ENCODE assay signal across 15 mouse cellular contexts in the genomic region with DNA sequence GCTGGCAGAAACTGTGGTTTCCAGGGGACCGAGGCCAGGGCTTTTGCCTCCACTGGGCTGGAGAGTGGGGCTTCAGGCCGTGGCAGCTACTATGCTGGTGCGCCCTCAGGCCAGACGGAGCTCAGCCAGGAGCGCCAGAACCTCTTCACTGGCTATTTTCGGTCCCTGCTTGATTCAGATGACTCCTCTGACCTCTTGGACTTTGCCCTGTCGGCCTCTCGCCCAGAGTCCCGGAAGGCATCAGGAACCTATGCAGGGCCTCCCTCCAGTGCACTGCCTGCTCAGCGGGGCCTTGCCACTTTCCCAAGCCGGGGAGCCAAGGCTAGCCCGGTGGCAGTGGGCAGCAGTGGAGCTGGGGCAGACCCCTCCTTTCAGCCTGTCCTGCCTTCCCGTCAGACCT. TPM values are rescaled to one million over a fixed set of nuclear protein-coding genes. Genes with fewer than 3 reads are reported as not detected.
DNase-seq lines count a peak whose midpoint lies in the region; ATAC-seq and TF ChIP-seq lines count a peak whose summit lies in the region.
"Had no signal": no experiment of that assay in that cellular context is flagged by ENCODE, and none has a peak within 500 bp of the region (broad histone marks: within the 10 kb centered on the region; RNA-seq: fewer than 3 reads in every experiment).

No protein-coding gene starts in this region.

- TF ChIP-seq CTCF in gastrocnemius, adult 2 months (IDR thresholded peaks at IDR 0.05) = no peak

- H3K27ac ChIP-seq in gastrocnemius, adult 2 months = peak overlapping the region; percentile 94
- no peak overlapping the region for H3K27ac ChIP-seq in heart, embryonic 16.5 days (ENCODE audit: low read length)
- 0 out of 2 replicates have a peak overlapping the region, but pooled peaks have one; percentile 56 for H3K27ac ChIP-seq in kidney, embryonic 16.5 days (ENCODE audit: low read length)
- H3K27ac ChIP-seq: embryonic facial prominence, embryonic 12.5 days; limb, embryonic 15.5 days had no signal

- WGBS in heart, embryonic 16.5 days = 59% methylated on average over 13 of the region's 13 CpGs
- 81% methylated on average over 13 of the region's 13 CpGs for WGBS in kidney, embryonic 16.5 days

- peak overlapping the region; percentile 43; the same call in 1 of the 2 replicates for H3K9ac ChIP-seq in heart, embryonic 16.5 days (ENCODE audit: low read length)
- no peak overlapping the region for H3K9ac ChIP-seq in kidney, embryonic 16.5 days (replicated peaks; ENCODE audit: low read length)
- H3K9ac ChIP-seq: embryonic facial prominence, embryonic 12.5 days; limb, embryonic 15.5 days had no signal

- peaks cover 39% of the 10 kb centered on the region for H3K79me2 ChIP-seq in myocyte (ENCODE audit: control insufficient read depth, insufficient read depth)

- H3K4me1 ChIP-seq in heart, embryonic 16.5 days (ENCODE audit: control insufficient read depth, insufficient read depth, low read length) = peaks cover 16% of the 10 kb centered on the region
- peaks cover 10% of the 10 kb centered on the region for H3K4me1 ChIP-seq in kidney, embryonic 16.5 days (ENCODE audit: insufficient read depth, low read length)

- intact Hi-C loops in gastrocnemius, adult 2 months (cut with DNase I) = no loop called here
- intact Hi-C loops in left cerebral cortex, postnatal 25 days (cut with DNase I) = no loop called here

- H3K4me3 ChIP-seq in gastrocnemius, adult 2 months = peak overlapping the region; percentile 11; the same call in 1 of the 2 replicates
- H3K4me3 ChIP-seq in heart, embryonic 16.5 days (ENCODE audit: low read length) = no peak overlapping the region
- H3K4me3 ChIP-seq in kidney, embryonic 16.5 days (ENCODE audit: low read length) = no peak overlapping the region
- no peak overlapping the region for H3K4me3 ChIP-seq in myocyte
- H3K4me3 ChIP-seq: embryonic facial prominence, embryonic 12.5 days; limb, embryonic 15.5 days had no signal

- no peaks in the 10 kb centered on the region for H3K9me3 ChIP-seq in heart, embryonic 16.5 days (replicated peaks; ENCODE audit: control insufficient read depth, low read length)
- H3K9me3 ChIP-seq in kidney, embryonic 16.5 days (ENCODE audit: low read length) = no peaks in the 10 kb centered on the region
- H3K9me3 ChIP-seq: embryonic facial prominence, embryonic 12.5 days; G1E; limb, embryonic 15.5 days had no signal

- peak; percentile 4 for TF ChIP-seq POLR2A in myocyte (IDR thresholded peaks at IDR 0.05; ENCODE audit: insufficient read length, low read depth)

- H3ac ChIP-seq in myocyte (ENCODE audit: control insufficient read depth, insufficient read length) = no peak overlapping the region

- peaks cover 59% of the 10 kb centered on the region for H3K36me3 ChIP-seq in heart, embryonic 16.5 days (ENCODE audit: control insufficient read depth, insufficient read depth)
- H3K36me3 ChIP-seq in kidney, embryonic 16.5 days (ENCODE audit: insufficient read depth, low read length) = peaks cover 62% of the 10 kb centered on the region
- peaks cover 24% of the 10 kb centered on the region for H3K36me3 ChIP-seq in myocyte (ENCODE audit: control insufficient read depth, insufficient read depth)

- H3K27me3 ChIP-seq in heart, embryonic 16.5 days (ENCODE audit: control insufficient read depth, insufficient read depth, low read length) = no peaks in the 10 kb centered on the region
- no peaks in the 10 kb centered on the region for H3K27me3 ChIP-seq in kidney, embryonic 16.5 days (ENCODE audit: insufficient read depth, low read length)
- H3K27me3 ChIP-seq in myocyte (ENCODE audit: control insufficient read depth, insufficient read depth, insufficient read length) = no peaks in the 10 kb centered on the region
- H3K27me3 ChIP-seq: embryonic facial prominence, embryonic 12.5 days; limb, embryonic 15.5 days had no signal

- no peak overlapping the region for H3K4me2 ChIP-seq in heart, embryonic 16.5 days (ENCODE audit: low read depth, low read length)
- no peak overlapping the region for H3K4me2 ChIP-seq in kidney, embryonic 16.5 days (replicated peaks; ENCODE audit: low read depth, low read length)
- no peak overlapping the region for H3K4me2 ChIP-seq in myocyte (ENCODE audit: low read depth)
- H3K4me2 ChIP-seq: embryonic facial prominence, embryonic 12.5 days; limb, embryonic 15.5 days had no signal

- no peak for ATAC-seq in heart, embryonic 16.5 days (replicated peaks; ENCODE audit: extremely low read depth, insufficient read depth, low FRiP score)
- no peak; the same call in 1 of the 2 replicates for ATAC-seq in kidney, embryonic 16.5 days (ENCODE audit: low FRiP score, low TSS enrichment)
- ATAC-seq: forebrain, embryonic 14.5 days; inflammation-experienced regulatory T-cells, adult 6 months had no signal

- DNase-seq in gastrocnemius, adult 2 months = peak; percentile 85
- no peak for DNase-seq in gastrocnemius, postnatal 10 days
- DNase-seq in lung, postnatal 36 days = no peak
- no peak for DNase-seq in left cerebral cortex, postnatal 25 days (ENCODE audit: low spot score in 2 of 2)
- no peak for DNase-seq in lung, postnatal 14 days
- DNase-seq: cerebellum, adult 9-10 months; thymus, adult 2 months had no signal

TF ChIP-seq in myocyte, 11 proteins besides CTCF, POLR2A, EP300 and RAD21:
- TF ChIP-seq POLR2AphosphoS2 (IDR thresholded peaks at IDR 0.05; ENCODE audit: insufficient read length, low read depth) = peak; percentile 8
- no peak for TF ChIP-seq USF1 (IDR thresholded peaks at IDR 0.05; ENCODE audit: low read depth)
- TF ChIP-seq MAX (IDR thresholded peaks at IDR 0.05; ENCODE audit: low read depth) = no peak
- TF ChIP-seq E2F4 (IDR thresholded peaks at IDR 0.05; ENCODE audit: insufficient read depth) = no peak
- TF ChIP-seq REST (IDR thresholded peaks at IDR 0.05; ENCODE audit: insufficient read depth, insufficient read length) = no peak
- TF ChIP-seq CEBPB (IDR thresholded peaks at IDR 0.05; ENCODE audit: insufficient read depth, poor library complexity, severe bottlenecking) = no peak
- TF ChIP-seq TCF3 (IDR thresholded peaks at IDR 0.05; ENCODE audit: insufficient read length, low read depth) = no peak
- no peak for TF ChIP-seq SRF (IDR thresholded peaks at IDR 0.05; ENCODE audit: control insufficient read depth, insufficient read length, low read depth)

RNA-seq across cellular contexts. Expression of a gene that starts 52.7 kb away (rescaled TPM):
- total RNA-seq in gastrocnemius, adult 2 months (2021) = 10 to 100 TPM; 30.2 to 55.1 TPM
- 10 to 100 TPM; 58.2 to 82.8 TPM for total RNA-seq in gastrocnemius, postnatal 10 days (2021)
- 7.1 and 7.2 TPM in 2 replicates for polyA plus RNA-seq in heart, embryonic 16.5 days (2015; fragmentation: Nextera tagmentation; extraction: Ambion mirVana)
- 9.8 and 11.7 TPM in 2 replicates for polyA plus RNA-seq in kidney, embryonic 16.5 days (2015; fragmentation: Nextera tagmentation; extraction: Ambion mirVana)
- polyA plus RNA-seq in myocyte (2012; fragmentation: generic; extraction: Trizol) = 58.2 TPM
- 10 to 100 TPM; 88.2 to 97.6 TPM for total RNA-seq in left cerebral cortex, postnatal 25 days (2021)
